Comparison of ENCODE assay signal across 35 mouse cellular contexts in the genomic region with DNA sequence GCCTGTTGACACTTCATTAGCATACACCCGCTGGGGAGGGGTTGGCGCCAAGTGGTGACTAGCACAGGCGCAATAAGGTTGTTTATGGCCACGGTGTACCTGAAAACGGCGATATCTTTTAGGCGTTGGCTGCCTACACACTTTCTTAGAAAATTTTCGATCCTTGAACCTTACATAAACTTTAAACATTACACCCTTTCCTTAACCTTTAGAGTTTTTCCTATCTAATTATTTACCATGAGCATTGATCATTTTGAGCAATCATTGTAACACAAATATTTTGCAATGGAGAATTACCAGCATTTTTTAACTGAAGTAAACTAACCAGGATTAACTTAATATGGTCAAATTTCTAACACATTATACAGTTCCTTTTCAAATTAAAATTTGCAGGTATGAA.
"Had no signal": no experiment of that assay in that cellular context is flagged by ENCODE, and none has a peak within 500 bp of the region (broad histone marks: within the 10 kb centered on the region; RNA-seq: fewer than 3 reads in every experiment).

No protein-coding gene starts in this region.

- H3K27me3 ChIP-seq: heart, embryonic 12.5 days; heart, embryonic 13.5 days; heart, embryonic 15.5 days; hindbrain, embryonic 12.5 days; hindbrain, embryonic 13.5 days; hindbrain, embryonic 15.5 days; intestine, embryonic 15.5 days; kidney, embryonic 15.5 days had no signal

- H3K4me2 ChIP-seq: heart, embryonic 11.5 days; heart, embryonic 12.5 days; heart, embryonic 13.5 days; heart, embryonic 15.5 days; hindbrain, embryonic 12.5 days; hindbrain, embryonic 13.5 days; hindbrain, embryonic 14.5 days; hindbrain, embryonic 15.5 days; intestine, embryonic 15.5 days; kidney, embryonic 15.5 days had no signal

- H3K36me3 ChIP-seq: heart, embryonic 10.5 days; heart, embryonic 12.5 days; heart, embryonic 13.5 days; heart, embryonic 15.5 days; hindbrain, embryonic 10.5 days; hindbrain, embryonic 12.5 days; hindbrain, embryonic 13.5 days; hindbrain, embryonic 15.5 days; intestine, embryonic 15.5 days; kidney, embryonic 15.5 days had no signal

- H3K27ac ChIP-seq: heart, embryonic 10.5 days; heart, embryonic 13.5 days; heart, embryonic 15.5 days; hindbrain, embryonic 10.5 days; hindbrain, embryonic 12.5 days; hindbrain, embryonic 13.5 days; hindbrain, embryonic 14.5 days; hindbrain, embryonic 15.5 days; hindbrain, postnatal 0 days; intestine, embryonic 15.5 days; kidney, embryonic 15.5 days; kidney, postnatal 0 days; layer of hippocampus, adult 2 months had no signal

- H3K9me3 ChIP-seq: heart, embryonic 10.5 days; heart, embryonic 13.5 days; heart, embryonic 15.5 days; hindbrain, embryonic 10.5 days; hindbrain, embryonic 12.5 days; hindbrain, embryonic 13.5 days; hindbrain, embryonic 15.5 days; intestine, embryonic 15.5 days; kidney, embryonic 15.5 days had no signal

- H3K9ac ChIP-seq: heart, embryonic 12.5 days; heart, embryonic 13.5 days; heart, embryonic 15.5 days; hindbrain, embryonic 12.5 days; hindbrain, embryonic 13.5 days; hindbrain, embryonic 14.5 days; hindbrain, embryonic 15.5 days; intestine, embryonic 15.5 days; kidney, embryonic 15.5 days had no signal

- H3K4me1 ChIP-seq: heart, embryonic 10.5 days; heart, embryonic 12.5 days; heart, embryonic 13.5 days; heart, embryonic 15.5 days; hindbrain, embryonic 10.5 days; hindbrain, embryonic 12.5 days; hindbrain, embryonic 13.5 days; hindbrain, embryonic 15.5 days; intestine, embryonic 15.5 days; kidney, embryonic 15.5 days had no signal

- H3K4me3 ChIP-seq: heart, embryonic 10.5 days; heart, embryonic 12.5 days; heart, embryonic 13.5 days; heart, embryonic 15.5 days; hindbrain, embryonic 10.5 days; hindbrain, embryonic 12.5 days; hindbrain, embryonic 13.5 days; hindbrain, embryonic 15.5 days; intestine, embryonic 15.5 days; kidney, embryonic 15.5 days; layer of hippocampus, adult 2 months had no signal

- ATAC-seq: hindbrain, embryonic 16.5 days; hindbrain, postnatal 0 days; inflammation-experienced regulatory T-cells, adult 6 months; intestine, embryonic 15.5 days; intestine, embryonic 16.5 days; intestine, postnatal 0 days had no signal

- DNase-seq: heart, postnatal 10 days; heart, postnatal 14 days; heart, postnatal 36 days; heart, postnatal 4 days; kidney, adult 11 months; kidney, adult 18-20 months; kidney, adult 2 months; kidney, adult 8-10 months; kidney, adult 9 months; kidney, postnatal 10 days; kidney, postnatal 14 days; kidney, postnatal 25 days; kidney, postnatal 36 days; kidney, postnatal 4 days; layer of hippocampus, adult 9-11 months; layer of hippocampus, postnatal 36 days had no signal
